12 mouse cellular contexts compared by ENCODE assay signal in genomic region chr3:55660261-55660838, GRCm38 (mm10).
DNase-seq lines count a peak whose midpoint lies in the region; ATAC-seq and TF ChIP-seq lines count a peak whose summit lies in the region.
"Had no signal": no experiment of that assay in that cellular context is flagged by ENCODE, and none has a peak within 500 bp of the region (broad histone marks: within the 10 kb centered on the region; RNA-seq: fewer than 3 reads in every experiment).

No protein-coding gene starts in this region.

- no peak overlapping the region for H3K27ac ChIP-seq in cerebellum, adult 2 months (ENCODE audit: insufficient read depth, low read length)
- H3K27ac ChIP-seq in liver, adult 2 months (replicated peaks; ENCODE audit: insufficient read depth, low read depth, low read length) = no peak overlapping the region
- H3K27ac ChIP-seq: limb, embryonic 15.5 days; midbrain, embryonic 13.5 days had no signal

- no peak overlapping the region for H3K9ac ChIP-seq in liver, adult 2 months (ENCODE audit: low read depth, low read length)
- H3K9ac ChIP-seq: limb, embryonic 15.5 days; midbrain, embryonic 13.5 days had no signal

- 94% methylated on average over 10 of the region's 10 CpGs for WGBS in cerebellum, adult 2 months
- 86% methylated on average over 10 of the region's 10 CpGs for WGBS in liver, adult 2 months

- no peak overlapping the region for H3K4me3 ChIP-seq in cerebellum, adult 2 months (replicated peaks; ENCODE audit: insufficient read depth, low read depth, low read length)
- H3K4me3 ChIP-seq in liver, adult 2 months (ENCODE audit: insufficient read depth, low read depth, low read length) = no peak overlapping the region
- H3K4me3 ChIP-seq: limb, embryonic 15.5 days; midbrain, embryonic 13.5 days had no signal

- TF ChIP-seq CTCF in cerebellum, adult 2 months (IDR thresholded peaks at IDR 0.05; ENCODE audit: borderline replicate concordance, insufficient read depth, low read depth, low read length) = peak; percentile 25; the same call in 1 of the 2 replicates
- TF ChIP-seq CTCF in liver, adult 2 months (IDR thresholded peaks at IDR 0.05; ENCODE audit: low read depth, low read length) = 0 out of 2 replicates have a peak, but pooled peaks have one; percentile 12

- no peaks in the 10 kb centered on the region for H3K27me3 ChIP-seq in cerebellum, adult 2 months (ENCODE audit: control insufficient read depth, insufficient read depth, low read length)
- H3K27me3 ChIP-seq in liver, adult 2 months (ENCODE audit: control insufficient read depth, insufficient read depth, low read length) = no peaks in the 10 kb centered on the region
- H3K27me3 ChIP-seq: limb, embryonic 15.5 days; midbrain, embryonic 13.5 days had no signal

- no peaks in the 10 kb centered on the region for H3K36me3 ChIP-seq in liver, adult 2 months (ENCODE audit: control insufficient read depth, insufficient read depth, low read length)

- TF ChIP-seq POLR2A in cerebellum, adult 2 months (IDR thresholded peaks at IDR 0.05; ENCODE audit: borderline replicate concordance, insufficient read depth, low read length) = no peak
- TF ChIP-seq POLR2A in liver, adult 2 months (IDR thresholded peaks at IDR 0.05; ENCODE audit: extremely low read depth, insufficient read depth, low read length) = no peak

- H3K4me1 ChIP-seq in cerebellum, adult 2 months (ENCODE audit: control insufficient read depth, insufficient read depth, low read length) = no peaks in the 10 kb centered on the region
- no peaks in the 10 kb centered on the region for H3K4me1 ChIP-seq in liver, adult 2 months (ENCODE audit: control insufficient read depth, insufficient read depth, low read length)
- H3K4me1 ChIP-seq: limb, embryonic 15.5 days had no signal

- ATAC-seq in hematopoietic stem cell, adult 5-6 weeks (replicated peaks in 1 of 2; ENCODE audit: insufficient read depth in 1 of 2, low FRiP score in 2 of 2, low TSS enrichment in 1 of 2, low read depth in 1 of 2, poor library complexity in 2 of 2, severe bottlenecking in 2 of 2) = peak; percentile 70 to 72
- ATAC-seq: forebrain, embryonic 14.5 days had no signal

- DNase-seq in cerebellum, adult 2 months = no peak
- no peak for DNase-seq in cerebellum, postnatal 4 days (ENCODE audit: low spot score in 2 of 2)
- DNase-seq in liver, adult 2 months (ENCODE audit: extremely low read depth, low read depth, low spot score) = peak; percentile 9
- DNase-seq in liver (no peak), A20 (ENCODE audit: low read depth, low spot score) (peak; percentile 34)
- DNase-seq in natural killer cell, adult 2 months (ENCODE audit: low spot score in 2 of 2) = no peak
- no peak for DNase-seq in adrenal gland, adult 8-10 months
- DNase-seq: layer of hippocampus, adult 9-11 months had no signal

- H3K79me2 ChIP-seq in liver, adult 2 months (ENCODE audit: control insufficient read depth, insufficient read depth, low read length) = no peaks in the 10 kb centered on the region

Comparison
In these comparisons a context has a peak if more than half of its experiments do, and no peak if none do; other contexts are left out.
1. DNase-seq: peak in liver, adult 2 months (single experiment) and A20 (single experiment); none in cerebellum, adult 2 months (0 of 2), cerebellum, postnatal 4 days (0 of 2), liver (single experiment), natural killer cell, adult 2 months (0 of 2) and adrenal gland, adult 8-10 months (single experiment).